Mouse (Mus musculus) heart, adult 2 months (tissue): ENCODE data around the gene Sptbn1.

Source experiments
- CTCF ChIP-seq: fragments of 200-600 bp; IDR thresholded peaks from 2 replicates; pipeline ENCODE4 v1.8.1; 2022; ENCODE audit warnings: antibody characterized with exemption, mild to moderate bottlenecking, moderate library complexity
- EP300 ChIP-seq: fragments of 200-500 bp; IDR thresholded peaks from 2 replicates; pipeline ENCODE4 v1.6.1; 2011; ENCODE audit warnings: low read depth, low read length, control low read depth; ENCODE audit not compliant: insufficient read depth
- POLR2A ChIP-seq: fragments of 200-500 bp; IDR thresholded peaks from 2 replicates; pipeline ENCODE4 v1.6.1; 2011; ENCODE audit warnings: mild to moderate bottlenecking, low read depth, low read length, control low read depth; ENCODE audit not compliant: insufficient read depth

- TF ChIP-seq CTCF (no peak), POLR2A (no peak), EP300 (no peak)
These were observed 20.1 kb upstream of the Sptbn1 start for GRCm38 (mm10) chr11:30288075-30288474.
